Mouse (Mus musculus): ENCODE measurements at regions not wholly inside any gene's neighbourhood (a gene's known extent, or its start where the extent isn't known, plus 50 kb on each side); places are given as distances from the start of the nearest gene placed in this dataset.

- DNase-seq = no peak
Observed at GRCm38 (mm10) chr12:96226446-96226845, 534.4 kb downstream of the Flrt2 start.

GRCm38 (mm10) chr12:96228714-96229113, 536.7 kb downstream of the Flrt2 start:
- no peak for DNase-seq

DNA sequence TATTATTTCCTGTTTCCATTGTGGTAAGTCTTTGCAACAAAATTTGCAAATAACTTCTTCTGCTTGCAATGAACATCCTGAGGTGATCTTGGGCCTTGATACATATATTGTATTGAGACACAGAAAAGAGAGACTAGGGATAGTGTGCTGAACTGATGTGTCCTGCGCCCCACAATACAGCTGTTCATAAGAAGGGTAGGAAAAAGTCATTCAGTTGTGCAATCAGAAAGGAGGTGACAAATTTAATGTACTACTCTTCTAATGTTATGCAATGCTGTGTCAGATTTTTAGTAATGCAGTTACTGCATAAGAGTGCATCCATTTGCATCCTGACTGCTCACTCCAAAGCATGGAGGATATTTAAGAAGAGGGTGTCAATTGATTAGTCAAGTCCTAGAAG, 543.5 kb downstream of the Flrt2 start:
- DNase-seq = no peak

DNA sequence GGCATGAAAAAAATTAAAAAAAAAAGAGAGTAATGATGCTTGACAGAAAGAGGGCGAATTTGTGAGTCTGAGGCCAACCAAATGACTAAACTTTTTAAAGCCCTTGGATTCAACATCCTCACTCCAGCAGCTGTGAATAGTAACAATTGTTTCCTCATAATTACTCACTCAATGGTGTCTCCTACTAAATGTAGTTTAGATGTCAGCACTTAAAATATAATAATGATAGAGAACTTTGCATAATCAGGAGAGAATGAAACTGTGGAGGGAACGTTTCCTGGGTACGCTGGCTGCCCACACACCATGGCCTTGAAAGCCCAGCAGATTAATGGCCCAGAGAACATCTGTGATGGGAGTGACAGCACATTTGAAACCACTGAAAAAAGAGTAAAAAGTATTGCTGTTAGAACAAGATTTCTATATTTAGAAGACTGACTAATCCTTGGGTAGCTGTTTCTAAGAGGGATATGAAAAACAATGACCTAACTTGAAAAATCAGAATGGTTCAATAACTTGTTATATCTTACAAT, 544.0 kb downstream of the Flrt2 start:
- no peak for DNase-seq

DNA sequence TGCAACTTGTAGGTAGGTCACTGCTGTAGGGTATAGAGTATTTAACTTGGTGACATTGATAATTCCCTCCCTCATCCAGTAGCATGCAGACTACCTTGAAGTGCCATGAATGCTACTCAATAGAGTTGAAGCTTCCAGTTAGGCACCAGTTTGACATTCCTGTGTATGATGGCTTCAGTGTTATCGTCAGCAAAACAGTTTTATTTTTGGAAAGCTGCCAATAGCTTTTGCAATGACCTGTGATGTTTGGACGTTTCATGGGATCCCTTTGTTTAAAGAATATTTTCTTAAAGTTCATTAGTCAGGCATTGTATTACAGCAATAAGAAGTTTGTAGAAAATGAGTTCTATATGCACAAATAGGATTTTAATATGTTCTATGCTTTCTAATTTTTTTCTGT, 547.6 kb downstream of the Flrt2 start:
- no peak for DNase-seq

GRCm38 (mm10) chr12:96261978-96262377, 570.0 kb downstream of the Flrt2 start:
- no peak for DNase-seq

GRCm38 (mm10) chr12:96275894-96276293, 583.9 kb downstream of the Flrt2 start:
- no peak for DNase-seq

DNA sequence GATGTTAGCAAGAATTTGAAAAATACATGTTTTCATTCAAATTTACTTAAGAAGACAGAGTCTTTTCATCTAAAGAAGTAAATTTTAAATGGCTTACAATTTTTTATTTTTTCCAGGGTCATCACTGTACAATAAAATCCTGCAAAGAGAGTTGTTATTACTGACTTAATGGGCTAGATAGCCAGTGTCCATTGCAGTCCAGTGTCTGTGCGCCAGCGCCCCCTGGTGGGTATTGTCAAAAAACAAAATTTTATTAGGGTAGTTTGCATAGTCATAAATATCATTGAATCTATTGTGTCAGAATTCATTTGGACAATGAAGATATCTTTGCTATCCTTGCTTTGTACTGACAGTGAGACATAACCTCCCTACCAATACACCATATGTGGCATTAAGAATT, 619.1 kb downstream of the Flrt2 start:
- DNase-seq = peak in 1 of 2 experiments; percentile 2

DNA sequence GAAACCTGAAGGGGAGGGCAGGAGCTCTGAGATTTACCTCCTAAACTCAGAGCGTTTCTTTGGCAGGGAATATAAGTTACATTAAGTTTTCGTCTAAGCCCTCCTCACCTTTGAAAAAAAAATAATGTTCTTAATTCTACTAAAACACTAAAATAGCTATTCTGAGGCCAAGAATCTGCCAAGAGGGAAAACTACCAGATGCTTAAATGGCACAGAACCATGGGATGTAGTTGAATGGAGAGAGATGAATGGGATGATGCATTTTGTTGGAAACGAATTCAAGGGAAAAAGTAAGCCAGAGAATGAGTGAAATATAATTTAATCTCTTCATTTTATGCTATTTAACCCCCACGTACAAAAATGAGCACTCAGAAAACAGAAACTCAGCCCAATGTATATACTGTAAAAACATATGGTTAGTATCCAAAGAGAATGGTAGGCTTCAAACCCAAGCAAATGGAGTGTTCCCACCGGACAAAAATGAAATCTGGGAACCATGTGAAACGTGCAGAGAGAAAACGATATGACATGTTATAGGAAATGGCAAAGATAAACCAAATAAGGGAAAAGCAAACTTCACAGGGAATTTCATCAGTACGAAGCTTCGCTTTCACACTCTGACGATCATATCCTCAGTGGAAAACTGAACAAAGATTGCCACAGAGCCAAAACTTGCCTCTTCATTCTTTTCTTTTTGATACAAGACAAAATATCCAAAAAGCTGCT, 631.2 kb downstream of the Flrt2 start:
- DNase-seq = no peak

- no peak for DNase-seq
Observed at GRCm38 (mm10) chr12:96351143-96351542, 659.1 kb downstream of the Flrt2 start.

DNA sequence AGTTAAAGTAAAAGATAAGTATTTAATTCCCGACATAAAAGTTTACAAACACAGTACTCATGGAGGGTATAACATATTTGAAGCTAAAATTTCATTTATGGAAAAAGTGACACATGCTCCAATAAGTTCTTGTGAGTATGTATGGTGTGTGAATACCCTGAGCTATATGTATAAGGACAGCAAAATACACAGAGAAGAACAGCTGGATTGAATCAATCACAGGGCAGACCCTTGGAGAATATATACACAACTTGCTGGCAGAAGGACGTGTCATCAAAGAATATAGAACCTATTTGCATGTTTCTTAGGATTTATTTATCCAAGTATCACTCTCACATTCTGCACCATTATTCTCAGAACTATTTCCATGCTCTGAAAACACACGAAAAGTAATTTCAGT, 686.9 kb downstream of the Flrt2 start:
- DNase-seq = no peak

DNA sequence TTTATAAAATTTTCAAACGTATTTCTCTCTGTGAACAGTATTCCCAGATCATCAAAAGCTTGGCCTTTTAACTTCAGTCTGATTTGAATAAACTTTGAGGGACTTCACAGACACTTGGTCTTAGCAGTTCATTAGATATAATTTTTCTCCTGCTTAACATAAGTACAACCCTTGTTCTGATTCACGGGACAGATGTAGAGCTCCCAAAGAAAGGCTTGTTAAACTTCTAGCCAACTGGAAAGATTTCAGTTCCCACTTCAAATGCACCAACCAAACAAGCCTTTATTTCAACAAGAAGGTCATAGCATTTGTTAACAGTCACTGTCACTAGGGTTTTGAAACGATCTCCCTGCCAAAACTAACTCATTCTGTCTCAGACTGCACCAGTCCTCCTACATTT, 727.1 kb downstream of the Flrt2 start:
- DNase-seq = no peak

- DNase-seq = no peak
Observed at GRCm38 (mm10) chr12:96419567-96419966, 727.5 kb downstream of the Flrt2 start.

DNA sequence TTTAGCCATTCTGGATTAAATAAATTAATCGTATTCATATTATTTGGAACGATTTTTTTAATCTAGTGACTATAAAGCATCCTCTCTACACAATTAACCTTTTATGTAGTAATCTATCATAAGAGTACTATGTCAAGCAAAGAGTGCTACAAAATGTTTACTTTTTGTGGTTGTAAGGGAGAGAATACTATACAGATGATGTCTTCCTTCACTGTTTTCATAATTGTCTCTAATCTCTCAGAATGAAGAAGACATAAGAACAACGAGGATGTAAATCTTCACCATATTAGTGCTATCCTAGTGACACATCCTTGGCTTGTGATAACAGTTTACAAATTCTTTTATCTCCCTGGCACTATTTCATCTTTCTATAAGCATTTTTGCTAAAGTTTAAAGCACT, 735.6 kb downstream of the Flrt2 start:
- DNase-seq = no peak

GRCm38 (mm10) chr12:96442546-96442945, 750.5 kb downstream of the Flrt2 start:
- DNase-seq = no peak

DNA sequence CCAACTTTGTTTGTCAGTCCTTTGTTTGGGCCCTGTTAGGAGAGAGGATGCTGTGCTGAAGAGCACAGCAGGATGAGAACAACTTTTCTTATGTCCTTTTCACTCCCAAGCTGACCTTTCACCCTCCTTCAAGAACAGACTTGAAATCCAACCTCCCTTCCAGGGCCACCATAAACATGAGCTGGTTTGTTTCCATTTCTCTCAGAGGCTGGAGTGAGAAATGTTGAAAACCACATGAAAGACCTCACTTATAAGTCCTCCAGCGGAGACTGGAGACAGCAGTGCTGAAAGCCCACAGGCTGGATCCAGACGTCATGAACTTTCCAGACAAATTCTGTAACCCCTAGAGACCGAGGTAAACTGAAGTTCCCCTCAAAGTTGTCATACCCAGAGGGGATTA, 761.3 kb downstream of the Flrt2 start:
- DNase-seq = no peak

GRCm38 (mm10) chr12:96476344-96476743, 784.3 kb downstream of the Flrt2 start:
- no peak for DNase-seq

GRCm38 (mm10) chr12:96488448-96488960, 796.5 kb downstream of the Flrt2 start:
- no peak for DNase-seq

- DNase-seq = no peak
Observed at GRCm38 (mm10) chr12:96509658-96510057, 817.6 kb downstream of the Flrt2 start.

DNA sequence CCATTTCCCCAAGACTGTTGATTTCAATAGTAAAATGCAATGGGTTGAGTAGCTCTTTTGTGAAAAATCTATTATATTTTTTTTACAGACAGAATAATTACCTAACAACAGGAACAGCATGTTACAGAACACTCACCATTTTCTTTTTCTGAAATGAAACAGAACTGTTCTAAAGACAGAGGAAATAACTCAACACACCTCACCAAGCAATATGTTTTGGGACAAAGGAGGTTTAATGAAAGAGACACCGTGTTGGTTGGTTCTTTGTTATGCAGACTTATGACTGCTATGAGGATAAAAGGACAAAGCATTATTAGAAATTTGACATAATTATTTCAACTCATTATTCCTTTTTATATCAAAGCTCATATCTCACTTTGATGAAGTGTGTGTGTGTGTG, 866.8 kb downstream of the Flrt2 start:
- no peak for DNase-seq

GRCm38 (mm10) chr12:96594845-96595244, 902.8 kb downstream of the Flrt2 start:
- no peak for DNase-seq

GRCm38 (mm10) chr12:96615134-96615533, 923.1 kb downstream of the Flrt2 start:
- no peak for DNase-seq

GRCm38 (mm10) chr12:96615850-96616249, 923.8 kb downstream of the Flrt2 start:
- no peak for DNase-seq

DNA sequence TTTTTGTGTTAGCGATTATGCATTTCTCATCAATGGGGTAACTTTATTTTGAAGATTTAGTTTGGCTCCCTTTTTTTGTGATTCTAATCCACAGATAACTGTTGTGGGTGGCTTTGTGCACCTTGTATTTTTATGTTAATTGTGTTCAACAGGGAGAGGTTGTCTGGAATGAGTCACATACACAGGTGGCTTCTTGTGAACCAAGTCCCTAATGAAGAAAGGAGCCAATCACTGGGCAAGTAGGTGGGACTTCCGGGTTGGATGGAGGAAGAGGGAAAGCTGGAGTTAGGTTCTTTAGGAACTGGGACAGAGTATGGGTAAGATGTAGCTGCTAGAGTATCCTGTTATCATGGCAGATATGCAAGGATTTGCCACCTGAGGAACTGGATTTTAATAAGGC, 925.2 kb downstream of the Flrt2 start:
- DNase-seq = no peak
